Mouse (Mus musculus) ES-E14 (cell line): Measurements from ENCODE around the gene Sash1. TPM values are rescaled to one million over a fixed set of nuclear protein-coding genes. Genes with fewer than 3 reads are reported as not detected.

Source experiments
- DNase-seq: peaks from one replicate; pipeline ENCODE4 v3.0.0-alpha.2; 2013; ENCODE audit warnings: low read depth, low spot score
- H3K27ac ChIP-seq: 2 replicates; pipeline ENCODE4 v1.5.1; 2012; ENCODE audit warnings: low read depth, mild to moderate bottlenecking, low read length, moderate library complexity, mixed read lengths; ENCODE audit not compliant: poor library complexity, insufficient read depth, severe bottlenecking
- H3K36me3 ChIP-seq: 2 replicates; pipeline ENCODE4 v1.6.1; 2012; ENCODE audit warnings: mild to moderate bottlenecking, low read length, moderate library complexity, mixed read lengths; ENCODE audit not compliant: control insufficient read depth, poor library complexity, insufficient read depth, severe bottlenecking
- H3K4me1 ChIP-seq, 2 experiments: fragments of 150-350 bp in 1 of 2; sonication (generic) in 1 of 2; 2 replicates each; pipeline ENCODE4 v1.6.1; 2012; ENCODE audit warnings: low read length in 2 of 2, mild to moderate bottlenecking in 1 of 2, mixed read lengths in 1 of 2; ENCODE audit not compliant: control insufficient read depth in 2 of 2, insufficient read depth in 2 of 2, poor library complexity in 1 of 2
- H3K4me3 ChIP-seq, 2 experiments: fragments of 150-350 bp in 1 of 2; sonication (generic) in 1 of 2; 2 replicates each; pipeline ENCODE4 v1.5.1; 2012; ENCODE audit warnings: low read length in 2 of 2, low read depth in 1 of 2, mild to moderate bottlenecking in 1 of 2, mixed read lengths in 1 of 2; ENCODE audit not compliant: insufficient read depth in 1 of 2, poor library complexity in 1 of 2, severe bottlenecking in 1 of 2
- H3K9ac ChIP-seq: 2 replicates; pipeline ENCODE4 v1.6.1; 2012; ENCODE audit warnings: low read depth, mild to moderate bottlenecking, low read length, mixed read lengths; ENCODE audit not compliant: poor library complexity, insufficient read depth, severe bottlenecking
- H3K9me3 ChIP-seq: fragments of 150-350 bp; sonication (generic); 2 replicates; pipeline ENCODE4 v1.6.1; 2012; ENCODE audit warnings: low read depth, mild to moderate bottlenecking, low read length; ENCODE audit not compliant: control insufficient read depth, insufficient read depth
- CHD2 ChIP-seq: IDR thresholded peaks from 2 replicates; pipeline ENCODE4 v1.6.1; 2014; ENCODE audit warnings: mild to moderate bottlenecking, low read depth, low read length, inconsistent platforms
- HCFC1 ChIP-seq: IDR thresholded peaks from 2 replicates; pipeline ENCODE4 v1.6.1; 2012; ENCODE audit warnings: low read length, inconsistent platforms, borderline replicate concordance; ENCODE audit not compliant: insufficient read depth
- MAFK ChIP-seq: IDR thresholded peaks from 2 replicates; pipeline ENCODE4 v1.6.1; 2014; ENCODE audit warnings: mild to moderate bottlenecking, low read depth, low read length, inconsistent platforms; ENCODE audit not compliant: insufficient read depth
- ZC3H11A ChIP-seq: IDR thresholded peaks from 2 replicates; pipeline ENCODE4 v1.6.1; 2012; ENCODE audit warnings: low read depth, mild to moderate bottlenecking, inconsistent platforms, low read length, borderline replicate concordance
- ZNF384 ChIP-seq: IDR thresholded peaks from 2 replicates; pipeline ENCODE4 v1.6.1; 2012; ENCODE audit warnings: low read depth, low read length, inconsistent platforms
- in situ Hi-C, 2 experiments: fragments of 600-800 bp; cut with MboI; formaldehyde crosslinking; loops; one replicate each; pipeline ENCODE4 v1.15.1; 2025; ENCODE audit warnings: low sequenced_read_pairs in 2 of 2, inconsistent platforms in 1 of 2; ENCODE audit not compliant: unreplicated experiment in 2 of 2
- total RNA-seq: library from RNA; depleted of rRNA; stranded (reverse); fragments of 300-350 nt; gene quantifications from 2 replicates; pipeline ENCODE4 v1.2.3, GENCODE M21; 2012

The Sash1 gene
- total RNA-seq, 1 experiment, result 16.8 TPM

DNA sequence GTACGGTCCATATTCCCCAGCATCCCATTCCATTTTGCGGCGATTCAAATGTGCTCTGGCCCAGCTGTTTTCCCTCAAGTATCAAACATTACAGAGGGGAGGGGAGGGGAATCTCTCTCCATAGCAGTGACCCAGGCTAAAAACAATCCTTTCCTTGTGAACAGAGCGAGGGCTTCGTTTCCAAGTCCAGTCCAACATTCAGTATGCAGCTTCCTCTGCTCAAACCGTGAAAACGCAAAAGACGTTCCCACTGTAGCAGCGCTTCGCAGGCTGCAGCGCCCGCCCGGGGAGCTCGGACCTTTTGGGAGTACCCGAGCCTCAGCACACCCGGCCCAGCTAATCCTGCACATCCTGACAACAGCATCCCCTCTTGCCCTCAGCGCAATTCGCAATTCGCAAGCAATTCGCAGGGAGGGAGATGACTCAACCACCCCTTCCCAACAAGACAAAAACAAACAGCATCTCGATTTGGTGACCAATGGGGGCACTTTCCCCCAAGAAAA, 128.4 kb downstream of the Sash1 start:
- no peak overlapping the region for H3K4me3 ChIP-seq
- H3K36me3 ChIP-seq, result peaks cover 8% of the 10 kb centered on the region; the same call in 1 of the 2 replicates
- no peak for DNase-seq
- no peak overlapping the region for H3K9ac ChIP-seq
- H3K27ac ChIP-seq, result no peak overlapping the region
- no peaks in the 10 kb centered on the region for H3K9me3 ChIP-seq
- 0 out of 4 replicates have a peak, but pooled peaks cover 0 to 2% of the 10 kb centered on the region in 2 experiments for H3K4me1 ChIP-seq
- TF ChIP-seq ZC3H11A (no peak), MAFK (no peak), CHD2 (no peak), ZNF384 (no peak), HCFC1 (no peak)
- in situ Hi-C loops, result no loop called here

- in situ Hi-C loops, result no loop called here
- H3K9ac ChIP-seq, result no peak overlapping the region
- TF ChIP-seq ZNF384 (no peak), CHD2 (no peak), ZC3H11A (no peak), HCFC1 (no peak), MAFK (no peak)
- no peaks in the 10 kb centered on the region for H3K4me1 ChIP-seq
- H3K4me3 ChIP-seq, result no peak overlapping the region
- H3K36me3 ChIP-seq, result peaks cover 8% of the 10 kb centered on the region; the same call in 1 of the 2 replicates
- H3K27ac ChIP-seq, result no peak overlapping the region
- no peaks in the 10 kb centered on the region for H3K9me3 ChIP-seq
- no peak for DNase-seq
These were observed 129.1 kb downstream of the Sash1 start for GRCm38 (mm10) chr10:8756604-8757354.

GRCm38 (mm10) chr10:8753377-8753776, 132.5 kb downstream of the Sash1 start:
- H3K4me1 ChIP-seq, result no peaks in the 10 kb centered on the region
- TF ChIP-seq MAFK (no peak), ZNF384 (no peak), CHD2 (no peak), HCFC1 (no peak), ZC3H11A (no peak)
- no peak overlapping the region for H3K27ac ChIP-seq
- no peaks in the 10 kb centered on the region for H3K9me3 ChIP-seq
- in situ Hi-C loops, result no loop called here
- peaks cover 17% of the 10 kb centered on the region for H3K36me3 ChIP-seq
- H3K4me3 ChIP-seq, result no peak overlapping the region
- H3K9ac ChIP-seq, result no peak overlapping the region
- no peak for DNase-seq

DNA sequence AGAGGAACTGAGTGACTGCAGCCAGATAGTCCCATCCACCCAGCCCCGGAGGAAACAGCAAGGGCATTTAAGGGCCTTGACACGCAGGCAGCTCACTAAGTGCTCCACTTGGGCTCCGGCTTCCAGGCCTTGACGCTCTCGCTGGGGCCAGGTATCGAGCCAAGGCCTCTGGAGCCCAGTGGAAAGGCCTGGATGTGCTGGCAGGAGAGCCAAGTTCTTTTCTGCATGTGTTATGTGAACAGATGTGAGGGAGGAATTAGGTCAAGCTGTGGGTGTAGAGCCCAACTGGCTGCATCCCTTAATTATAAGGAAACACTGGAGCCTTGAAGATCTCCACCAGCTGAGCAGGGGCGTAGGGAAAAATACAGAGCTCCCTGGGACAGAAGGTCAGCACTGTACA, 133.4 kb downstream of the Sash1 start:
- no peaks in the 10 kb centered on the region for H3K4me1 ChIP-seq
- no peak for DNase-seq
- H3K4me3 ChIP-seq, result no peak overlapping the region
- in situ Hi-C loops, result no loop called here
- H3K36me3 ChIP-seq, result peaks cover 21% of the 10 kb centered on the region
- H3K9ac ChIP-seq, result no peak overlapping the region
- TF ChIP-seq CHD2 (no peak), ZC3H11A (no peak), MAFK (no peak), HCFC1 (no peak), ZNF384 (no peak)
- no peaks in the 10 kb centered on the region for H3K9me3 ChIP-seq
- H3K27ac ChIP-seq, result no peak overlapping the region
